ENCODE assay signal across 9 mouse cellular contexts in the genomic region with DNA sequence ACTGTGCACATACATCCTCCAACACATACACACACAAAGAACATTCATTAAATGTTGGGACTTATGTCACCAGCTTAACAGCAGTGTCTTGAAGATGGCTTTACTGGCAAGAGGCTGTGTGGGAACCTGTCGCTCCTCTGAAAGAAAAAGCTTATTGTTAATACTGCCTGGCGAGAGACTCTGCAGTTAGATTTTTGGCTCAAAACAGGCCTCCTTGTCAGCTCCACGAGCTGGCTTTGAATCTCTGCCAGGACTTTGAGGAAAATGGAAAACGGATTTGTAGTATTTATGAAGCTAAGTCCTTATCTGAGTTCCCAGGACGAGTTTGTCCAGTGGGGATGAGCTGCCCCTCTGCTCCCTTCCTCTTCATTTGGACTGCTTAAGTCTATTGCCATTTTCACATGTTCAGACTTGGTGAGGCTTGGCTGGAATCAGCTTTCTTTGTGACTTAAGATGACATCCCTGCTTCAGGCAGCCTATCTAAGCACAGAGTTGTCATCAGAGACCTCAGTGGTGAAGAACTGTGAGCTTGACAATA.
DNase-seq lines count a peak whose midpoint lies in the region; ATAC-seq lines count a peak whose summit lies in the region.
"Had no signal": no experiment of that assay in that cellular context is flagged by ENCODE, and none has a peak within 500 bp of the region (broad histone marks: within the 10 kb centered on the region; RNA-seq: fewer than 3 reads in every experiment).

No protein-coding gene starts in this region.

- H3K27me3 ChIP-seq in midbrain, embryonic 14.5 days (ENCODE audit: control insufficient read depth, insufficient read depth, low read length) = no peaks in the 10 kb centered on the region
- no peaks in the 10 kb centered on the region for H3K27me3 ChIP-seq in midbrain, embryonic 10.5 days (ENCODE audit: low read depth, poor library complexity, severe bottlenecking)
- no peaks in the 10 kb centered on the region for H3K27me3 ChIP-seq in heart, embryonic 11.5 days (ENCODE audit: control insufficient read depth, insufficient read depth, low read length)
- no peaks in the 10 kb centered on the region for H3K27me3 ChIP-seq in intestine, embryonic 16.5 days (replicated peaks; ENCODE audit: control insufficient read depth, insufficient read depth, low read length)
- H3K27me3 ChIP-seq: liver, embryonic 15.5 days had no signal

- no peak for ATAC-seq in cerebellum, adult (ENCODE audit: insufficient number of reproducible peaks, low FRiP score, low TSS enrichment)
- ATAC-seq in midbrain, embryonic 14.5 days (ENCODE audit: low FRiP score, low TSS enrichment) = no peak
- ATAC-seq in heart, embryonic 11.5 days (replicated peaks; ENCODE audit: insufficient number of reproducible peaks, low FRiP score, low TSS enrichment) = no peak
- ATAC-seq in intestine, embryonic 16.5 days = no peak

- H3K4me2 ChIP-seq in midbrain, embryonic 14.5 days (ENCODE audit: low read length) = no peak overlapping the region
- no peak overlapping the region for H3K4me2 ChIP-seq in heart, embryonic 11.5 days
- H3K4me2 ChIP-seq in intestine, embryonic 16.5 days (ENCODE audit: low read depth, low read length) = no peak overlapping the region
- H3K4me2 ChIP-seq: liver, embryonic 15.5 days had no signal

- H3K36me3 ChIP-seq in midbrain, embryonic 14.5 days (ENCODE audit: control insufficient read depth, insufficient read depth, low read length) = no peaks in the 10 kb centered on the region
- H3K36me3 ChIP-seq in midbrain, embryonic 10.5 days = no peaks in the 10 kb centered on the region
- no peaks in the 10 kb centered on the region for H3K36me3 ChIP-seq in heart, embryonic 11.5 days (ENCODE audit: control insufficient read depth, insufficient read depth, low read length)
- H3K36me3 ChIP-seq in intestine, embryonic 16.5 days (ENCODE audit: control insufficient read depth, insufficient read depth, low read length) = no peaks in the 10 kb centered on the region
- H3K36me3 ChIP-seq: liver, embryonic 15.5 days had no signal

- WGBS in midbrain, embryonic 14.5 days = 49% methylated on average over 5 of the region's 5 CpGs
- WGBS in midbrain, embryonic 10.5 days = 82% methylated on average over 5 of the region's 5 CpGs
- 41% methylated on average over 5 of the region's 5 CpGs for WGBS in heart, embryonic 11.5 days (ENCODE audit: insufficient replicate concordance)
- 33% methylated on average over 5 of the region's 5 CpGs for WGBS in intestine, embryonic 16.5 days

- peak; percentile 18 to 37 for DNase-seq in cerebellum, postnatal 14 days
- DNase-seq in midbrain, embryonic 14.5 days = peak; percentile 70
- no peak for DNase-seq in midbrain, embryonic 10.5 days (ENCODE audit: low spot score)
- peak; percentile 34 for DNase-seq in lung, postnatal 36 days
- DNase-seq in urinary bladder, adult 2 months (ENCODE audit: low spot score) = no peak

- no peaks in the 10 kb centered on the region for H3K9me3 ChIP-seq in midbrain, embryonic 14.5 days (ENCODE audit: control insufficient read depth, low read length)
- no peaks in the 10 kb centered on the region for H3K9me3 ChIP-seq in midbrain, embryonic 10.5 days (replicated peaks)
- H3K9me3 ChIP-seq in heart, embryonic 11.5 days (replicated peaks; ENCODE audit: control insufficient read depth, low read length) = 0 out of 2 replicates have a peak, but pooled peaks cover 5% of the 10 kb centered on the region
- no peaks in the 10 kb centered on the region for H3K9me3 ChIP-seq in intestine, embryonic 16.5 days (ENCODE audit: control insufficient read depth, low read length)
- H3K9me3 ChIP-seq: liver, embryonic 15.5 days had no signal

- no peak overlapping the region for H3K9ac ChIP-seq in midbrain, embryonic 14.5 days (replicated peaks; ENCODE audit: low read length)
- H3K9ac ChIP-seq in heart, embryonic 11.5 days (ENCODE audit: low read depth, low read length) = no peak overlapping the region
- no peak overlapping the region for H3K9ac ChIP-seq in intestine, embryonic 16.5 days (ENCODE audit: low read depth, low read length)
- H3K9ac ChIP-seq: liver, embryonic 15.5 days had no signal

- H3K27ac ChIP-seq in midbrain, embryonic 14.5 days (replicated peaks; ENCODE audit: low read depth, low read length) = peak overlapping the region; percentile 38; the same call in 1 of the 2 replicates
- H3K27ac ChIP-seq in midbrain, embryonic 10.5 days (replicated peaks) = no peak overlapping the region
- H3K27ac ChIP-seq in heart, embryonic 11.5 days (ENCODE audit: low read depth, low read length) = 0 out of 2 replicates have a peak overlapping the region, but pooled peaks have one; percentile 30
- H3K27ac ChIP-seq in intestine, embryonic 16.5 days (ENCODE audit: low read length) = no peak overlapping the region
- H3K27ac ChIP-seq: liver, embryonic 15.5 days had no signal

- no peak overlapping the region for H3K4me3 ChIP-seq in midbrain, embryonic 14.5 days (replicated peaks; ENCODE audit: low read depth, low read length)
- H3K4me3 ChIP-seq in midbrain, embryonic 10.5 days = no peak overlapping the region
- H3K4me3 ChIP-seq in heart, embryonic 11.5 days (ENCODE audit: low read depth, low read length) = no peak overlapping the region
- H3K4me3 ChIP-seq in intestine, embryonic 16.5 days (ENCODE audit: low read length) = no peak overlapping the region
- H3K4me3 ChIP-seq: liver, embryonic 15.5 days had no signal

- peaks cover 9% of the 10 kb centered on the region; the same call in 1 of the 2 replicates for H3K4me1 ChIP-seq in midbrain, embryonic 14.5 days (ENCODE audit: control insufficient read depth, insufficient read depth, low read length)
- H3K4me1 ChIP-seq in midbrain, embryonic 10.5 days = peaks cover 16% of the 10 kb centered on the region; the same call in 1 of the 2 replicates
- no peaks in the 10 kb centered on the region for H3K4me1 ChIP-seq in heart, embryonic 11.5 days (ENCODE audit: control insufficient read depth, insufficient read depth, low read length)
- H3K4me1 ChIP-seq in intestine, embryonic 16.5 days (ENCODE audit: control insufficient read depth, insufficient read depth, low read length) = peaks cover 10% of the 10 kb centered on the region
- H3K4me1 ChIP-seq: liver, embryonic 15.5 days had no signal

Comparison
In these comparisons a context has a peak if more than half of its experiments do, and no peak if none do; other contexts are left out.
1. DNase-seq: peak in cerebellum, postnatal 14 days (2 of 2), midbrain, embryonic 14.5 days (single experiment) and lung, postnatal 36 days (single experiment); none in midbrain, embryonic 10.5 days (single experiment) and urinary bladder, adult 2 months (single experiment).
2. H3K27ac ChIP-seq: peak in midbrain, embryonic 14.5 days (single experiment) and heart, embryonic 11.5 days (single experiment); none in midbrain, embryonic 10.5 days (single experiment) and intestine, embryonic 16.5 days (single experiment).